Mouse (Mus musculus) heart, postnatal 10 days (tissue): ENCODE data around the gene Slc50a1. TPM values are rescaled to one million over a fixed set of nuclear protein-coding genes. Genes with fewer than 3 reads are reported as not detected.

ENCODE experiments used
- microRNA-seq, 2 experiments: library from miRNA; unstranded; fragments of <30 nt; microRNA quantifications; one replicate each; pipeline ENCODE4 v1.2.0; 2022
- total RNA-seq, 2 experiments: library from RNA; stranded (reverse); gene quantifications; 2 replicates each; pipeline ENCODE4 v1.2.3; 2021

Gene Slc50a1
- total RNA-seq, 2 experiments from 2014 or later = 29.3 to 31.3 TPM

Small RNA genes lying within 50 kb of the gene (microRNA-seq; reads per million reads assigned to microRNA genes)
- 5.9 to 17.7 reads per million in 2 experiments for gene Mir92b

Other genes starting within 250 kb of the Slc50a1 start
- 10 to 100 TPM; 12.6 to 15.0 TPM for gene Rusc1, start 177.3 kb downstream of the Slc50a1 start, total RNA-seq
- not detected for gene Gm43738, start 169.5 kb downstream of the Slc50a1 start, total RNA-seq
- 10 to 100 TPM; 26.2 to 28.3 TPM for gene Fdps, start 168.6 kb downstream of the Slc50a1 start, total RNA-seq
- gene Pklr, start 134.4 kb downstream of the Slc50a1 start, total RNA-seq = not detected
- gene Hcn3, start 110.4 kb downstream of the Slc50a1 start, total RNA-seq = under 1 TPM; 0.19 to 0.60 TPM
- gene Clk2, start 105.8 kb downstream of the Slc50a1 start, total RNA-seq = 10 to 100 TPM; 26.6 to 26.7 TPM
- gene Scamp3, start 93.1 kb downstream of the Slc50a1 start, total RNA-seq = 10 to 100 TPM; 49.4 to 49.6 TPM
- 1 to 10 TPM; 7.9 to 8.3 TPM for gene Fam189b, start 87.4 kb downstream of the Slc50a1 start, total RNA-seq
- 10 to 100 TPM; 24.2 to 24.7 TPM for gene Gba, start 67.6 kb downstream of the Slc50a1 start, total RNA-seq
- 10 to 100 TPM; 20.4 to 21.8 TPM for gene Thbs3, start 55.4 kb downstream of the Slc50a1 start, total RNA-seq
- 10 to 100 TPM; 73.7 to 77.2 TPM for gene Mtx1, start 43.5 kb downstream of the Slc50a1 start, total RNA-seq
- gene Muc1, start 41.5 kb downstream of the Slc50a1 start, total RNA-seq = under 1 TPM; 0.20 to 0.34 TPM
- 10 to 100 TPM; 84.4 to 88.0 TPM for gene Krtcap2, start 24.6 kb downstream of the Slc50a1 start, total RNA-seq
- 1 to 10 TPM in 1 of 2 experiments, under 1 TPM in 1; 0.77 to 1.1 TPM for gene Trim46, start 24.3 kb downstream of the Slc50a1 start, total RNA-seq
- 10 to 100 TPM; 60.2 to 64.2 TPM for gene Dpm3, start 11.2 kb downstream of the Slc50a1 start, total RNA-seq
- gene Efna1, start 10.6 kb upstream of the Slc50a1 start, total RNA-seq = 10 to 100 TPM; 48.8 to 57.5 TPM
- gene Efna3, start 52.4 kb upstream of the Slc50a1 start, total RNA-seq = under 1 TPM in 1 of 2 experiments, not detected in 1; 0.17 TPM
- gene Efna4, start 67.5 kb upstream of the Slc50a1 start, total RNA-seq = 1 to 10 TPM; 1.9 to 2.2 TPM
- 100 to 1,000 TPM; 101 to 118 TPM for gene Adam15, start 79.4 kb upstream of the Slc50a1 start, total RNA-seq
- under 1 TPM in 1 of 2 experiments, not detected in 1; 0.26 TPM for gene Dcst2, start 91.4 kb upstream of the Slc50a1 start, total RNA-seq
- under 1 TPM; 0.43 to 0.57 TPM for gene Dcst1, start 94.7 kb upstream of the Slc50a1 start, total RNA-seq
- 10 to 100 TPM; 20.2 to 25.6 TPM for gene Zbtb7b, start 124.2 kb upstream of the Slc50a1 start, total RNA-seq
- under 1 TPM in 1 of 2 experiments, not detected in 1; 0.64 TPM for gene Lenep, start 132.2 kb upstream of the Slc50a1 start, total RNA-seq
- 10 to 100 TPM; 44.4 TPM for gene Flad1, start 141.3 kb upstream of the Slc50a1 start, total RNA-seq
- 10 to 100 TPM; 26.6 to 26.9 TPM for gene Cks1b, start 147.8 kb upstream of the Slc50a1 start, total RNA-seq
- 10 to 100 TPM; 59.1 to 62.1 TPM for gene Shc1, start 147.9 kb upstream of the Slc50a1 start, total RNA-seq
- gene Pygo2, start 159.6 kb upstream of the Slc50a1 start, total RNA-seq = 10 to 100 TPM; 16.8 to 22.3 TPM
- 10 to 100 TPM; 66.5 to 66.8 TPM for gene Pbxip1, start 166.1 kb upstream of the Slc50a1 start, total RNA-seq
- gene Pmvk, start 184.0 kb upstream of the Slc50a1 start, total RNA-seq = 10 to 100 TPM in 1 of 2 experiments, 1 to 10 TPM in 1; 8.9 to 12.1 TPM
- 1 to 10 TPM; 7.4 to 8.8 TPM for gene Kcnn3, start 249.6 kb upstream of the Slc50a1 start, total RNA-seq